Mouse (Mus musculus): ENCODE measurements at regions not wholly inside any gene's neighbourhood (a gene's known extent, or its start where the extent isn't known, plus 50 kb on each side); places are given as distances from the start of the nearest gene placed in this dataset.
A peak's percentile ranks its signal among the peaks of the same experiment; 100 is the strongest.

DNA sequence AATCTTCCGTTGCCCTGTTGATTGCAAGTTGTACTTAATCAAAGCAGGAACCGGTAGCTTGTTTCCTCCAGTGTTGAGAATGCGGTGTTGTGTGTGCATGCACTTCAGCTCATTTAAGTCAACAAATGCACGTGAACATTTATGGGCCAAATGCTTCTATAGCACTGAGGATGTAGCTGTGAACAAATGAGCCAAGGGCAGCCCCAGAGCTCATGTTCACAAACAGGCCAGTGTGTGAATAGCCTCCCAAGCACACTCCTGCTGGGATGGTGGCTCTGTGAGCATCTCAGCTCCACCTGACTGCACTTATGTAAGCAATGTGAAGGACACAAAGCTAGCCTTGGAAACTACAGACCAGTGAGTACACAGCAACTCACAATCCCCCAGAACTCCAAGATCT is 183.9 kb upstream of the Sox2 start:
- DNase-seq (ENCODE audit: low spot score): no peak
- no peak overlapping the region for H3K4me3 ChIP-seq (ENCODE audit: low read depth, low read length)
- H3K36me3 ChIP-seq (ENCODE audit: control insufficient read depth, insufficient read depth, low read length): no peaks in the 10 kb centered on the region
- H3K27ac ChIP-seq (replicated peaks): no peak overlapping the region
- H3K9me3 ChIP-seq (ENCODE audit: control insufficient read depth, low read length): no peaks in the 10 kb centered on the region
- no peaks in the 10 kb centered on the region for H3K27me3 ChIP-seq (ENCODE audit: control insufficient read depth, insufficient read depth, low read length)
- TF ChIP-seq EP300 (optimal IDR thresholded peaks at IDR 0.05) (no peak), CTCF (IDR thresholded peaks at IDR 0.05; ENCODE audit: low read depth) (no peak)
- no peaks in the 10 kb centered on the region for H3K4me1 ChIP-seq (replicated peaks; ENCODE audit: control insufficient read depth, insufficient read depth)
- WGBS: 59% methylated on average over 4 of the region's 4 CpGs
- H3K4me2 ChIP-seq (replicated peaks; ENCODE audit: low read depth): no peak overlapping the region
- no peak overlapping the region for H3K9ac ChIP-seq (ENCODE audit: low read length)
- no peak for ATAC-seq (ENCODE audit: low FRiP score, low TSS enrichment)

DNA sequence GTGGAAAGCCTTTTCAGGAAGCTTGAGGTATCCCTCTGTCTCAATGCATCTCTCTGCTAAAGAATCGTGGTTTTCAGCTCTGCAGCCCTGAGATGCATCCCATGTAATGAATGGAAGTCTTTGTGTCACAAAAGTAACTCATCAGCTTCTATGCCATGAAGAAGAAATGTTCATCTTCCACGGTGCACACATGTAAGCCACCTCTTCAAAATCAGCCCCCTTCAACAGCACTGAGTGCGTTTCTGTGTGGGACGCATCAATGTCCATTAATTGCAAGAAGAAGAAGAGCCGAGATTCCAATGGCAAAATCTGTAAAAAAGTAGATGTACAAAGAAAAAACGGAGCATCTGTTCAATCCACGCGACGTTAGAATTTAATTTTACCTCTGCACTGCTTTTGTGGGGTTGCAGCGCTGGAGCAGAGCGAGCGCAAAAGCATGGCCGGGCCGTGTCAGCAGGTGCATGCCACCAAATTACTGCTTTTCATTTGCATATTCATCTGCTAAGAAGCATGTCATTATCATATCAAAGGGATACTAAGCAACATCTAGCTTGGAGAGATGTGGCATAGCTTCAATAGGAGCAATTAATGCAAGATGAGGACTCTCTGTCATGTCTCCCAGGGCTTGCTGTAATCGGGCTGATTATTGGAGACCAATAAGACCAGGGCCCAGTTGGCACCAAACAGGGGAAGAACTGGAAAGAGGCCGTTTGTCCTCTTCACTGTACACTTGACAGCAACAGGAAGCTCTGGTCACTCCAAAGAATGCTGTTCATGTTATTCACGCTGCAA is 185.0 kb upstream of the Sox2 start:
- no peaks in the 10 kb centered on the region for H3K36me3 ChIP-seq (ENCODE audit: control insufficient read depth, insufficient read depth, low read length)
- ATAC-seq (ENCODE audit: low FRiP score, low TSS enrichment) (no peak), DNase-seq (ENCODE audit: low spot score) (no peak)
- H3K4me2 ChIP-seq (replicated peaks; ENCODE audit: low read depth): no peak overlapping the region
- no peaks in the 10 kb centered on the region for H3K27me3 ChIP-seq (ENCODE audit: control insufficient read depth, insufficient read depth, low read length)
- TF ChIP-seq CTCF (IDR thresholded peaks at IDR 0.05; ENCODE audit: low read depth) (no peak), EP300 (optimal IDR thresholded peaks at IDR 0.05) (no peak)
- no peak overlapping the region for H3K27ac ChIP-seq (replicated peaks)
- H3K4me3 ChIP-seq (ENCODE audit: low read depth, low read length): no peak overlapping the region
- H3K4me1 ChIP-seq (replicated peaks; ENCODE audit: control insufficient read depth, insufficient read depth): no peaks in the 10 kb centered on the region
- WGBS: 82% methylated on average over 17 of the region's 17 CpGs
- no peaks in the 10 kb centered on the region for H3K9me3 ChIP-seq (ENCODE audit: control insufficient read depth, low read length)
- no peak overlapping the region for H3K9ac ChIP-seq (ENCODE audit: low read length)

DNA sequence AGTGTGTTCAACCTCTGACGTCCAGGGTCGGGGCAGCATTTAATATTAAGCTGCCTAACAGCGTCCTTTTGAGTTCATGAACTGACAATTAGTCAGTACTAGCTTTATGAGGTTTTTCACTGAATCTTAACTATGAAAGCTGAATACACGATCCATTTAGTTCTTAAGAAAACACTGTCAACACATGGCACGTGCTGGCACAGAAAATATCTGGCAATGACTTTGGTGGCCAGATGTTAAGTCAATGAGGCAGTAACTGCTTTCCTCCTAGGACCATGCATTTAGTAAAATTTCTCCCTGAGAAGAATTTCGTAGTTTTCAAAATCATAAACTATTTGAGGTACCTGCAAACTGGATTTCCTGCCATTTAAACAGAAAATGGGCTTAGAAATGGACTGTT is 191.4 kb upstream of the Sox2 start:
- TF ChIP-seq EP300 (optimal IDR thresholded peaks at IDR 0.05) (no peak), CTCF (IDR thresholded peaks at IDR 0.05; ENCODE audit: low read depth) (no peak)
- 57% methylated on average over 6 of the region's 6 CpGs for WGBS

DNA sequence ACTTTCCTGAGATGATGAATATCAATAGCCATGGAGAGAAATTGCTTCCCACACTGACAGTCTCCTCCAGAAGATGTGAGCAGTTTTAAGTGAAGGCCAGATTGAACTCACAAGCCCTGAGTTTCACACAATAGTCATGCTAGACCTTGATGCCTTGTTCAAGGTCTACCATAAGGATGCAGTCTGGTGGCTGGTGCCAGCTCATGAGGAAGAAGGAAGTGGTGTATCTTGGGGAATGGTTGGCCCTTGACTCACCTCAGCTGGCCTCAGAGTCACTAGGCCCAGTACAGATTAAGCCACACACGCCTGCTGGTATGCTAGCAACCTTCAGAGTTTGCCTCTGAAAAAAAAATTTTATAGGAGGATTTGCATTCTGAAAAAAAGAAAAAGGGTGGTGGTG is 192.4 kb upstream of the Sox2 start:
- H3K9ac ChIP-seq (ENCODE audit: low read length): no peak overlapping the region
- WGBS: 61% methylated on average over 1 of the region's 1 CpGs

More for the DNA sequence above, 191.4 kb upstream of the Sox2 start:
- Histone ChIP-seq H3K4me1 (replicated peaks; ENCODE audit: control insufficient read depth, insufficient read depth) (no peaks in the 10 kb centered on the region), H3K4me2 (replicated peaks; ENCODE audit: low read depth) (no peak overlapping the region), H3K9me3 (ENCODE audit: control insufficient read depth, low read length) (no peaks in the 10 kb centered on the region), H3K36me3 (ENCODE audit: control insufficient read depth, insufficient read depth, low read length) (no peaks in the 10 kb centered on the region), H3K4me3 (ENCODE audit: low read depth, low read length) (no peak overlapping the region), H3K9ac (ENCODE audit: low read length) (no peak overlapping the region), H3K27me3 (ENCODE audit: control insufficient read depth, insufficient read depth, low read length) (no peaks in the 10 kb centered on the region), H3K27ac (replicated peaks) (no peak overlapping the region)
- DNase-seq (ENCODE audit: low spot score) (no peak), ATAC-seq (ENCODE audit: low FRiP score, low TSS enrichment) (no peak)

DNA sequence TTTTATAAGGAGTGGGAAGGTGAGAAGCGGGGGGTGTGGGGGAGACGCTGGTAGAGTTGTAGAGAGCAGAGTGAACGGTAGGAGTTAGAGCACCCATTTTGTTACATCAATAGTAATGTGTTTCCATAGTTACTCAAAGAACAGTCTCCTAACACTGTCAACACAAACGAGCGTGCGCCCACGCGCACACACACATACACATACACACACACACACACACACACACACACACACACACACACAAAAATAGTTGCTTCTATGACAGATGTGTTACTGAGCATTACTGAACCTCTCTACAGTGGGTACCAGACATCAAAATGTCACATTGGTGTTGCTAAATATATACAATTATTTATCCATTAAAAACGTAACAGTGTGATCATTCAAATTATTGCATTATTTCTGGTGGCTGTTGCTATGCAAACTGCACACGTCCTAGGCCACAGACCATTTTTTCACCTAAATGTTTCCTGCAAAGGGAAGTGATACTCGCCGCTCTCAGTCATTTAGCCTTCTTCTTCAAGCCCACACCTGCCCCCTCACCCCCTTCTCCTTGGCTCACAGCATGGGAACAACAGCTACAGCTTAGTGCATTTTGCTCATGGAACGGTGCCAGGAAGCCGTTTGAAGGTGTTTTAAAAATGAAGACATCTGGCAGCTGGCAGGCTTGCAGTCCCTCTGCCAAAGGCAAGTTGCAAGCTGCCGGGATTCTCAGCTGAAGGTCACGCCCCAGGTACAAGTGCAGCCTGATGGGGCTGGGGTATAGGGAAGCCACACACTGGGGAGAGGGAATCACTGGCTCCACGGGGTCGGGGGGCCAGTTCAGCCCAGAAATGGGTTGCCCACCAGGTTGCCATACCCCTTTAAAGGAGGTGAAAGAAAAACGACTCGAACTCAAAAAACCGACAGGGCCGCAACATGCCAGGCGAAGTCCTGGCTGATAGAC is 193.4 kb upstream of the Sox2 start:
- Histone ChIP-seq H3K36me3 (ENCODE audit: control insufficient read depth, insufficient read depth, low read length) (no peaks in the 10 kb centered on the region), H3K27me3 (ENCODE audit: control insufficient read depth, insufficient read depth, low read length) (no peaks in the 10 kb centered on the region), H3K4me1 (replicated peaks; ENCODE audit: control insufficient read depth, insufficient read depth) (no peaks in the 10 kb centered on the region), H3K4me2 (replicated peaks; ENCODE audit: low read depth) (no peak overlapping the region), H3K9me3 (ENCODE audit: control insufficient read depth, low read length) (no peaks in the 10 kb centered on the region), H3K27ac (replicated peaks) (no peak overlapping the region), H3K4me3 (ENCODE audit: low read depth, low read length) (no peak overlapping the region), H3K9ac (ENCODE audit: low read length) (no peak overlapping the region)
- no peak for TF ChIP-seq EP300 (optimal IDR thresholded peaks at IDR 0.05)
- no peak for TF ChIP-seq CTCF (IDR thresholded peaks at IDR 0.05; ENCODE audit: low read depth)
- no peak for DNase-seq (ENCODE audit: low spot score)
- no peak for ATAC-seq (ENCODE audit: low FRiP score, low TSS enrichment)
- WGBS: 54% methylated on average over 23 of the region's 23 CpGs

More for the DNA sequence above, 192.4 kb upstream of the Sox2 start:
- DNase-seq (ENCODE audit: low spot score) (no peak), ATAC-seq (ENCODE audit: low FRiP score, low TSS enrichment) (peak; percentile 71; the same call in 1 of the 2 replicates)
- no peak overlapping the region for H3K4me2 ChIP-seq (replicated peaks; ENCODE audit: low read depth)
- H3K9me3 ChIP-seq (ENCODE audit: control insufficient read depth, low read length): no peaks in the 10 kb centered on the region
- no peak overlapping the region for H3K27ac ChIP-seq (replicated peaks)
- no peaks in the 10 kb centered on the region for H3K36me3 ChIP-seq (ENCODE audit: control insufficient read depth, insufficient read depth, low read length)
- H3K4me3 ChIP-seq (ENCODE audit: low read depth, low read length): no peak overlapping the region
- TF ChIP-seq EP300 (optimal IDR thresholded peaks at IDR 0.05): no peak
- no peak for TF ChIP-seq CTCF (IDR thresholded peaks at IDR 0.05; ENCODE audit: low read depth)
- no peaks in the 10 kb centered on the region for H3K27me3 ChIP-seq (ENCODE audit: control insufficient read depth, insufficient read depth, low read length)
- H3K4me1 ChIP-seq (replicated peaks; ENCODE audit: control insufficient read depth, insufficient read depth): no peaks in the 10 kb centered on the region

Measured in stomach, postnatal 0 days (tissue).